Mouse (Mus musculus) gastrocnemius, postnatal 25 days (tissue): Measurements from ENCODE around the gene B3gnt3. TPM values are rescaled to one million over a fixed set of nuclear protein-coding genes. Genes with fewer than 3 reads are reported as not detected.
A peak's percentile ranks its signal among the peaks of the same experiment; 100 is the strongest.
"Not testable (repeated sequence)": the region's sequence is repeated elsewhere in the genome, so short reads cannot be mapped to it uniquely, and the experiment has no call there.

Experiments used
- DNase-seq: peaks from one replicate; pipeline ENCODE4 v3.0.0; 2022
- long read RNA-seq, 2 experiments: library from polyadenylated mRNA; stranded (forward); transcript quantifications; one replicate each; pipeline ENCODE4 v2.0.0; 2021
- total RNA-seq, 2 experiments: library from RNA; stranded (reverse); gene quantifications; 1 replicate in 1 of 2; 2 replicates in 1 of 2; pipeline ENCODE4 v1.2.3; 2021

The B3gnt3 gene
- 1 to 10 TPM; 1.5 to 3.8 TPM for total RNA-seq
- long read RNA-seq, experiment 1, partial matches to known transcripts: 0 of 1 reads
- long read RNA-seq, experiment 1, other reads (novel, unspliced or antisense): 0 of 1 reads
- long read RNA-seq, experiment 2, partial matches to known transcripts: 0 of 3 reads
- long read RNA-seq, experiment 2, other reads (novel, unspliced or antisense): 1 of 3 reads

DNA sequence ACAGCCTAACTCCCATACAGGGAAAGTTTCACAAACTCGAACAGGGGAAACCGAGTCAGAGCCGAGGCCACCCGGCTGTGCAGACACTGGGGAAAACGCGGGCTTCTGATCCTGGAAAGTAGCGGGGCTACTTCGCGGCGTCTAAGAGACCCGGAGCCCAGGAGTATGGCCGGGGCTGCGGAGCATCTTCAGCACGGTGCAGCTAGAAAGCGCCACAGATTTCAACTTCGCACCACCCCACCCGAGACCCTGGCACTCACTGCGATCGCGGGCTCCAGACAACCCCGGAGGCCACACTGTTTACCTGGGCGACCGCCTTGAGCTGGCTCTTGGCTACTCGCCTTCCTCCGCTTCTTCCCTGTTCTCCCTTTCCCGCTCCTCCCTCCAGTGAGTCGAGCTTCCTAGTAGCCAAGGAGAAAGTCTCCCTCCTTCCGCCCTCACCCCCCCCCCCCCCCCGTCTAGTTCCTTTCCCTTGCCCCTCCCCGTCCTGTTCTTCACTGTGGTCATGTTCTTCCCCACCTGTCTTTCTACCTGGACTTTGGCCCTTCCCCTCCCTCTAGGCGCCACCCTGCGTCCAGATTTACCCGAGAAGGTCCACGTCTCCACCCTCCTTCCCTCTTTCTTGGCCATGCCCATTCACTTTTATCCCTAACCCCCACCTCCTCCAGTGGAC, at the start of gene B3gnt3:
Gene B3gnt3, minus strand, starts transcription at position 376 of the 673 bp plus-strand sequence.
- DNase-seq: no peak

DNA sequence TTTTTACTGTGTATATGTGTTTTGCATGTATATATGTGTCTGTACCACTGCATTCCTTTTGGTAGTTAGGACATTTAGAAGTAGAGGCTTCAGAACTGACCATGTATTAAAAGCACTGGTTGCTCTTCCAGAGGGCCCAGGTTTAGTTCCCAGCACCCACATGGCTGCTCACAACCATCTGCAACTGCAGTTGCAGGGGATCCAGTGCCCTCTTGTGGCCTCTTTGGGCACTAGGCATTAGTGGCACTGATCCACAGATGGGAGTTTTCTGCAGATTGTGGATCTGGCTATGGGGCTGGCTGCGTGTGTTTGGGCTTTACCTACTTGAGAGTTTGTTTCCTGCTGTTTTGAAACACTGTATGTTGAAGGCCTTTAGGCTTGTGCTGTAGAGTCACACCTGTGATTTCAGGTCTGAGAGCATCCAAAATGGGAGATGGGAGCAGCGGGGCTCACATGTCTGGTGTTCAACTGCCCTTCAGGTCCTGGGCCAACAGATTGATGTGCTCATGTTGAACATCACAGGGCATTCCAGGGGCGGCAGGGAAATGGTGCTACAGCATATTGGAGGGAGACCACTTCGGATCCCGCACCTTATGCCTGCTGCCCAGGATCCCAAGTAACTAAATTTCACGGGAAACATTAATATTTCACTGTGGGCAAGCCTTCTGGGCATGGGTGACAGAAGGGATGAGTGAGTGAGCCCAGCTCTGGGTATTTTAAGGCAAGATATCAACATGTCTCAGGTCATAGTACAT, 47.9 kb upstream of the B3gnt3 start:
- DNase-seq: not testable (repeated sequence)

DNA sequence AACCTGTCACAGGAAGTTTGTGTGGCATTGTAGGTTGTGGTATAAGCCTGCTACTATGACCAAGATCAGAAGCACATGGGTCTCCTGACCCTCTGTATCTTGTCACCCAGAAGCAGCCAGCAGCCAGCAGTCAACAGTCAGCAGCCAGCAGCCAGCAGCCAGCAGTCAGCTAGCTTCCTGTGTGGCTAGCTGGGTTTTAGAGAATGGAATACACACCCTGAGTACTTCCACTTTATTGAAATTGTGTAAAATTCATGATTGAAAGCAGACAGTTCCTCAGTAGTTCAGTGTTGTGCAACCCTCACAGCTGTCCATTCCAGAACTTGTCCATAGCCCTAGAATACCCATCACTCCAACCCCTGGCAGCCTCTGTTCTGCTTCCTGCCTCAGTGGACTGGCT, 45.5 kb upstream of the B3gnt3 start:
- DNase-seq: not testable (repeated sequence)

DNA sequence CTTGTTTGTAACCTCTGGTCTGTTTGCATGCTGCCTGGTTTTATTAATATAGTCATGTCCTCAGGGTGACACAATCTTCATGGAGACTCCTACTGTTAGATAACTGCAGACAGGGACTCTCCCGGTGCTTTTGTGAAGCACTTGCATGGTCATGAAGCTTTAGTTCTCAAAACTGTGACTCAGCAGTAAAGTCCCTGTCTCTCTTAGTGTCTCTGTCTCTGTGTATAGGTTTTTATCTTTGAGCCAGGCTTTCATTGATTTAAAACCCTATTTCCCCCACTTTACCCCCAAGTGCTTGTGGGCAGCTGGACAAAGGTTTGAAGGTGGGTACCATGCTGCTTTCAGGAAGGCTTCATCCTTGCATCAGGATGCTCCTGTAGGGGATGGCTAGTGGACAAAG, 43.7 kb upstream of the B3gnt3 start:
- no peak for DNase-seq

DNA sequence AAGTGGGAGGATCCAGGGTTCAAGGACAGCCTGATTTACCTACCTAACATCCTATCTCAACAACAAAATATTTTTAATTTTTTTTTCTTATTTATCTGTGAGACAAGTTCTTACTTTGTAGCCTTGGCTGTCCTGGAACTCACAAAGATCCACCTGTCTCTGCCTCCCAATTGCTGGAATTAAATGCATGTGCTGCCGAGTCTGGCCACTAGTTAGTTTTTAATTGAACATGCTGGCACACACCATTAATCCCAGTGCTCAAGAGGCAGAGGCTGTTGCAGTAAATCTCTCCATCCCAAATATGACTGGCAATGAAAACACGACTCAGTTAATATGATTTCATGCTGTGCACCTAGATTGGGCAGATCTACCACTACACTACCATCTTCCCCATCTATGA, 41.2 kb upstream of the B3gnt3 start:
- no peak for DNase-seq

DNA sequence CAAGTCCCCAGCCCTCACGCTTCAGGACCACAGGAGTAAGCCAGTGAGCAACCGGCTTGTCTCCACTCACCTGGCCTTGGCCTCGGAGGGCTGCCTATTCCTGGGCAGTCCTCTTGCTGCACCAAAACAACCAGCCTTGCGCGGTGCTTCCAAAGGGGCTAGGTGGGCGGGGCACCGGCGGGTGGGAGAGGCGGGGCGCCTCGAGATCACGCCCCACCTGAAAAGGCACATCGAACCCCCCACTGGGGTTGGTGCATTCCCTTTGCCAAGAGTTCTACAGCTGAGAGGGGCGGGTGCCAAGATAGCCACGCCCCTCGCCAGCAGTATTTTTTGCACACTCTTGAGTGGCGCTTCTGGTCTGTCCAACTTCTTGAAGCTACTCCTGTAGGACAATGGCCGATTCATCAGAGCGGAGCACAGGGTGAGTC, 40.1 kb upstream of the B3gnt3 start:
- no peak for DNase-seq

DNA sequence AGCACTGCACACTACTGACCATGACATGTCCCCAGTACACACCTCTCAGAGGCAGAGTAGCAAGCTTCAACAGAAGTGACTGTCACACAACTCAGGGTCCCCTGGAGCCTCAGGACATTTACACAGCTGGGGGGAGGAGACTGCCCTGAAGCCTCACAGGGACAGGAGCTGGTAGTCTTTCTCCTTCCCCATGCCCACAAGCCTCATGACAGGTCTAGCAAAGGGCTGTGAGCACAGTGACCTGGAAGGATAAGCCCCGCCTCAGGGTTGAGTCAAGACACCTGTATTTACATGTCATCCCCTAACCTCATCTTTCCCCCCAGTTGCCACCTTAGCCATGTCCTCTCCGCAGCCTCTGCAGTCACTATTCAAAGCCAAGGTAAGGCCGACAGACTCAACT, 39.6 kb upstream of the B3gnt3 start:
- DNase-seq: no peak

DNA sequence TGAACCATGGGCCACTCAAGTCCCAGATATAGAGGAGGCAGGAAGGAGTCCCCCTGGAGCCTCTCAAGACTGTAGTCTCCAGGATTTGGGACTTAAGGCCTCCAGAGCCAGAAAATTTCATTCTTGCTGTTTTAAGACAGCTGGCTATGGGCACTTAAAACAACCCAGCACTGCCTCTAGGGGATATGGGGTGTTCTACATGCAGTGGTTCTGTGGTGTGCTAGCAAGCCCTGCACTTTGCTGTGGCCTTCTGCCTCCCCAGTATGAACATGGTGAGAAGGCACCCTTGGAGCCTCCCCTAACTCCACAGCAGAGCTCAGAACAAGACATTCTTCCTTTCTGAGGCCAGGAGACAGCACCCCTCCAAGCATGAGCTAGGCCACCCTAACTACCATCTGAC, 36.7 kb upstream of the B3gnt3 start:
- not testable (repeated sequence) for DNase-seq

DNA sequence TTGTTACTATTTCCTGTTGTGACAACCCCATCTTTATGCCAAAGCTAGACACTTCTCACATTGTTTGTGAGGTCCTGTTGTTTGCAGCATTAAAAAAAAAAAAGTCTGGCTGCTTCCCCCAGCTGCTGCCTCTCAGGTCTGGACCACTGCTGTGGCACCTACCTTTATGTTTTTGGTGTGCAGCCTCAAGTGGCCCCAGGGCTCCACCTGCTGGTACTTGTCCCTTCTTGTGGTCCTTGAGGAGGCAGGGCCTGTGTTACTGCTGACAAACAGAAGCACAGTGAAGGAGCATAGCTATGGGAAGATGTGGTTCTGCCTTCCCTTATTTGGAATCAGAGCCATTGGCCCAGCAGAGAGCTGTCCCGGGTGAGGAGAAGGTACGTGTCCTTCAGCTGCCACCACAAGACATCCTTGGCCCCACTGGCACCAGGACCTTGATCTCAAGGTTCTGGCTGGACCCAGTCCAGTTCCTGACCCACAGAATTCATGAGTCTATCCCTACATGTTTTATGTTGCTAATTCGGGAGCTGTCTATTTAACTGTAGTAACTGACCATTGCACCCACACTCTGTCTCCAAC, 30.2 kb upstream of the B3gnt3 start:
- no peak for DNase-seq

DNA sequence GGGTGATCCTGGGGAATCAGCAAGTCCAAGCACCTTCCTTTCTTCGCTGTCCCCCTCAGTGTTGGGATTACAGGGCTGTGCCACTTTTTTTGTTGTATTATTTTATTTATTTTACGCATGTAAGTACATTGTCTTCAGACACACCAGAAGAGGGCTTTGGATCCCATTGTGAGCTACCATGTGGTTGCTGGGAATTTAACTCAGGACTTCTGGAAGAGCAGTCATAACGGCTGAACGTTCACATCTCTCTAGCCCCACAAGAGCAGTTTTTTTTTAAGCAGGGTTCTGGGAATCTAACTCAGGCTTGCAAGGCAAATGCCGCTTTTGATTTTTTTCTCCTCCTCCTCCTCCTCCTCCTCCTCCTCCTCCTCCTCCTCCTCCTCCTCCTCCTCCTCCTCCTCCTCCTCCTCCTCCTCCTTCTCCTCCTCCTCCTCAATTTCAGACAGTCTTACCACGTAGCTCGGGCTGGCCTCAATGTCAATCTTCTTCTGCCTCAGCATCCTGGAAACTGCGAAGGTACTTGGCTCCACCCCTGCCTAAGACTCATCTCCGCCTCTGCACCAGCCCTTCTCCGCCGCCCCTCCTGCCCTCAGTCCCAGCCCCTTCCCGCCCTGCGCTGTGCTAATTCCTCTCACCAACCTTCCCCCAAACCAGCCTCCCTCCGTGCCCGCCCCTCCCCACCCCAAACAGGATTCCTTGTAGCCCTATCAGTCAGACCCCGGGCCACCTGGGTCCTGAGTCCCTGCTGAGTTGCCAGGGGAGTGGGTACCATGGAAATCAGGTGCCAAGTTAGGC, 27.4 kb upstream of the B3gnt3 start:
- no peak for DNase-seq

DNA sequence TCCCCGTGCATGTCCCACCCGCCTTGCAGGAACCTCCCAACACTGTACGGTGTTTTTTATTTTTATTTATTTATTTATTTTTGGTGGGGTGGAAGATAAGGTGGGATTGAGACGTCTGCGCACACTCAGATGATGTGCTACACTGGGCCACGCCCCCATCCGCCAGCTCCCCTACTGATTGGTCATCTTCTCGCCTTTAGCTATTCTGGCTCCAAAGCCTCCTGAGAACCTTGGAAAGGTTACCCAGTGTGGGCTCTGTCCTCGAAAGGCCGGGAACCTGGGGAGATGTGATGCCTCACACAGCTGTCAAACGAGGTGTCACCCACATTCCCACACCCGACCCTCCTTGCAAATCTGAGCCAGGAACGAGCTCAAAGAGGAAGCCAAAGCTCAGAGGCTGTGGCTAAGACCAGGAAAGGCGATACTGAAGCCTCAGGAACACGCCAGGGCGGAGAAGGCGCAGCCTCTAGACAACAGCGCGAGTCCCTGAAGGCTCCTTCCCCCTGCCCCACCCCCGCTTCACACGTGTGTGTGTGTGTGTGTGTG, 26.7 kb upstream of the B3gnt3 start:
- DNase-seq: no peak

DNA sequence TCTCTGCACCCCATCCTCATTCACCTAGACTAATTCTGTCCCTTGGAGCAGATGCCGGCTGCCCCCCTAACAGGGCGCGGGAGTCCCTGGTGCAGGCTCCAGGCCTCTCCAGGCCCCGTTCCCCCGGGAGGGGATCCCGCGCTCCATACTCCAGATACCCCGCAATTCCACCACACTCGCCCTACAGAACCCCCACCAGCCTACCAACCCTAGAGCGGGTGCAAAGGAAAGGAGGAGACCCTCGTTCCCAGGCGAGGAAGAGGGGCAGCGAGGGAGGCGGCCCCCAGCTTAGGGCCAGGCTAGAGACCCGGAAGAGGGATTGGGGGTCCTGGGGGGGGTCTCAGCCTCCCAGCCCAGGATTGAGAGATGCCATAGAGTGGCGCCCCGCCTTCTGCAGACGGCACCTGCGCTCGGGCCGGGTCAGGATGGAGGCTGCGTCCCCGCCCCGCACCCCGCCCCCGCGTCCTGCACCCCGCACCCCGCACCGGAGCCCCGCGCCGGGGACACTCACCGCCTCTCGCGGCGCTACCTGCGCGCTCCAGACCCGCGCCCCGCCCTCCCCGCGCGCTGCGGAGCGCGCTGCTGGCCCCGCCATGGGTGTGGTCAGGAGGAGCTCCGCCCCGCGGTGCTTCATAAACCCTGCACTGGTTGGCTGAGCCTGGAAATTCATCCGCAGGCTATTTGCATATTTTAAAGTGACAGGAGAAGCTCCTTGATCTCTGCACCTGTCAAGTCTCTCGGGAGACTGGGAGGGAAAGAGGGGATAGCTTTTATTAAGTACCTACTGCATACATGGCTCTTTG, 23.7 kb upstream of the B3gnt3 start, which contains the start of gene Fcho1:
Gene Fcho1, minus strand, starts transcription at position 595 of the 803 bp plus-strand sequence.
- DNase-seq: peak; percentile 57

DNA sequence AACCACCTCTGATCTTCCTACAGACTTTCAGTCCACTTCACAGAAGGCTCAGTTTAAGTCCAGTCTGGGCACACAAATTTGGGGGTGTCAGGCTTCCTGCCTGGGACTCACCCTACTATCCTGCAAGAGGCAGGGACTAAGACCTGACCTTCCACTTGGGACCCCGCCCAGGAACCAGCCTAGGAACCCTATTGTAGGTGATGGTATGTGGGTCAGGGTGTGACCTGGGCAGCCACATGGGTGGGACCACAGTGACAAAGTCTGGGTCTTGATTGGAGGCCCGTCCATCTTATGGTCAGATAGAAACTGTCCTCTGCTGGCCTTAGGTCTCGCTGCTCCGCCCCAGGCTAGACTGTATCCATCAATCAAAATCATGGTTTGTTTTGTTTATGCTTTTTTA, 22.8 kb upstream of the B3gnt3 start:
- no peak for DNase-seq

DNA sequence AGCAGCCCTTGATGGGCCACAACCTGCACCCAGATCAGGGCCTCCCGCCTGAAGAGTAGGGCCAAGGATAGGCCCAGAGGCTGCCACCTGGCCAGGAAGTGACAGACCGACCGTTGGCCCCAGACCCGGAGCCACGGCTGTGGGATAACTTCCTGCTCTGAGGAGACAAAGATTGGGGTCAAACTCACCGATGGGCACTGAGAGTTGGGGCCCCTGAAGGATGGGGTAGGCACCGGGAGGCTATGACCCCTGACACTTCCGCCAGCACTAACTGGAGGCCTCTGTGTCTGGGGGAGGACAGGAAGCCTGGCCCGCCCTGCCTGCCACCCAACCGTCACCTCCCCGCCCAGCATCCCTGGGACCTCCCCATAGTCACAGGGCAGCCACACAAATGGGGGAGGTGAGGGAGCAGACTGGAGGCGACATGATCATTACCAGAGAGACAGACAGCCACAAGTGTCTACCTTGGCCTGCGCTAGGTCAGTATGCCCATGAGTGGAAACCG, 21.5 kb upstream of the B3gnt3 start:
- DNase-seq: peak; percentile 38

DNA sequence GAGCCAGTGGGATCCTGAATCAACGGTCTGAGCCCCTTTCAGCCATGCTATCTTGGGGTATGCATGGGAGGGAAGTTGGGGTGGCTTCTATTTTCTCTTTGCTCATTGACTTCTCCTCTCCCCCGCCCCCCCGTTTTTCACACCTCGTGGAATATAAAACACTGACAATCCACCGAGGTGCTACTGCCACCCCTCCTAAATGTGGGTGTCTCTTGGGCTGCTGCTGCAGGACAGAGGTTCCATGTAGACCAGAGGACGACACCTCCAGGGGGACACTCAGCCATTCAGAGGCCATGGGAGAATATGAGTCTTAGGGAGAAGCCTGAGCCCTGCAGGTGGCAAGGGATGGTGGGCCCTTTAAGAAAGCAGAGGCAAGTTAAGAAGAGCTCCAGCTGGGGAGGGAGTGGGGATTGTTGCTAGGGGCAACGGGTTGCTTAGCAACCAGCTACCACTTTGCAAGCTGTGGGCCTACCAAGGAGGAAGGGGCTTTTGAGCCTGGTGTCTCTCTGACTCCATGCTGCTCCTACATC, 18.4 kb upstream of the B3gnt3 start:
- no peak for DNase-seq

DNA sequence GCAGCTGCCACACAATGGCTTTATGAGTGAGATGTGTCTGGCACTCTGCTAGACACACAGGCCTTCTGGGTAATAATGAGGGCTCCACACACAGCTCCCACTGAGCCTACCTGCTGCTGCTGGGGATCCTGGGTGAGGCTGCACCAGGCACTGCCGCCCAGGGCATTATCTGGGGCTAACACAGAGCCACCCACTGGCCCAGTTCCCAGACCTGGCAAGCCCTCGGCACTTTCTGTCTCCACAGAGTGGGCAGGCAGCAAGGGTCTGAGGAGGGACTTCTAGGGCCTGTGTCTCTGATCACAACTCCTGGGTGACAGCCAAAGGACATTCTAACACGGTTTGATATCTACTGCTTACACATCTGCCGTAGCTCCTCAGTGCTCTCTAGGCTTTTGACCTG, 17.6 kb upstream of the B3gnt3 start:
- no peak for DNase-seq

DNA sequence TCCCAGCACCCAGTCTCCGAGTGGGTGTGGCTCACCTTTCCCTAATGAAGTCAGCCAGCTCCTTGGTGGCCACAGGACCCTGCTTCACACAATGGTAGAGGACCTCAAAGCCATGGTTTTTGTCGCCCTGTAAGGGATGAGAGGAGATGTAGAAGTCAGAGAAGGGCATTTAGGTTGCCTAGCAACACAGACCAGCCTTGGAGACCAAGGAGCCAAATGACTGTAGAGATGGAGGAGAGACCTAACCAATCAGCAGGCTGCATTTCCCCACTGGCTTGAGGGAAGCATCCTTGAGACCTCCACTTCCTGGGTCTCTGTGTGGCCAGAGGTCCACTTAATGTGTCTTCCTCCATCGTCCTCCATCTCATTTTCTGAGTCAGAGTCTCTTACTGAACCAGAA, 16.7 kb upstream of the B3gnt3 start:
- no peak for DNase-seq

DNA sequence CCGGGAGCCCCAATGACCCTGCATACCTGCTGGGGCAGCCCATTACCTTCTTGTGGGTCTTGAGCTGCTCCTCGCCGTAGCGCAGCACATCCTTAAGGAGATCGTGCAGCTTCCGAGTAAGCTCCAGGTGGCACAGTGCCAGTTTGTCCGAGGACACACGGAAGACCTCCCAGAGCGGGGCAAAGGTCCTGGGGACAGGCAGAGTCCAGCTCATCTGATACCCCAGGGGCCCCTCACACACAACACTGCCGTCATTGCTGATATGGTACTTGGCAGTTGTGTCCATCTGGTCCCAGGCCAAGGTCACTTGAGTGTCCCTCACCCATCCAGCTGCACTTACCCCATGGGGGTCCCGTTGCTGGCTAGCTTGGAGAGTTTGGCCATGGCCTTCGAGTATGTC, 15.5 kb upstream of the B3gnt3 start:
- DNase-seq: no peak

DNA sequence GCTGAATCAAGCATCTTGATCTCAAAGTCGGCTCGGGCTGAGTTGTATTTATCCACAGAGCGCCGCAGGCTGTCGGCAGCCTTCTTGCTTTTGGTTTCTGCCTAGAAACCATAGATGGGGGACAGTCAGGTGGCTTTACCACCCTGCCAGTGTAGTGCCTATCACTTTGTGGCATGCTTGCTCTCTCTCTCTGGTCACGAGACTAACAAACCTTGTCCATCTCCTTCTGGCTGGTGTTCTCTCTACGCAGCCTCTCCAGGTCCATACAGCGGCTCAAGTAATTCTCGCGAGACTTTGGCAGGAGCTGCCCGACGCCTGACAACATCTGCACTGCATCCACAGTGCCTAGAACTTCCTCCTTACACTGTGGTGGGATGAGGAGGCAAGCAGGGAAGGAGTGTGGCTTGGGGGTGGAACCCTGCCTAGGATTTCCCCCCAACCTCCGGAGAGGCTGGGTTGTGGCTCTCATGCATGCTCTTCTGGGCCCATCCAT, 15.0 kb upstream of the B3gnt3 start:
- DNase-seq: no peak

DNA sequence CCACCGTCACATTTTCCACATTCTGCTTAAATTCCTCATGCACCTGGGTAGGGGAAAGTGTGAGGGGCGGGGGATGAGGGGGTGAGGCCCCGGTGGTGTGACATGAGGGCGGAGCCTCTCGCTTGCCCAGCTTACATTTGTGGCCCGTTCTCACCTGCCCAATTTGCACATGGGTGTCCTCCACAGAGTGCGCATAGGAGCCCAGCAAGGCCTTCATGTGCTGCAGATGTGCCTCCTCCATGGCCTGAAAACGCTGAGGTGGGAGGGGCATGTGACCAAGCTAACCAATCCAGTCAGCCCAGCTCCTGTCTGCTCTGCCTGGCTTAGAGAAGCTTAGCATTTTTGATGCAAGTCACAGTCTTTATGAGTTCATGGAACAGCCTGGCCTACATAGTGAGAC, 13.9 kb upstream of the B3gnt3 start:
- no peak for DNase-seq
